Mouse (Mus musculus) lung, embryonic 15.5 days (tissue): ENCODE data around the gene Rpl10-ps3. TPM values are rescaled to one million over a fixed set of nuclear protein-coding genes. Genes with fewer than 3 reads are reported as not detected.

Source experiments
- ATAC-seq: fragments of 200-750 bp; cut with Nextera tagmentation; 2 replicates; pipeline ENCODE4 v1.8.0; 2017; ENCODE audit warnings: moderate number of reproducible peaks, borderline replicate concordance; ENCODE audit not compliant: low FRiP score, low TSS enrichment; ENCODE audit errors: extremely low read depth
- H3K27ac ChIP-seq: fragments of 300-500 bp; sonication (generic); 2 replicates; pipeline ENCODE4 v1.5.1; 2015; ENCODE audit warnings: moderate library complexity, mild to moderate bottlenecking, inconsistent platforms
- H3K27me3 ChIP-seq: fragments of 300-500 bp; sonication (generic); 2 replicates; pipeline ENCODE4 v1.6.1; 2015; ENCODE audit warnings: inconsistent platforms
- H3K36me3 ChIP-seq: fragments of 300-500 bp; sonication (generic); 2 replicates; pipeline ENCODE4 v1.6.1; 2015; ENCODE audit warnings: inconsistent platforms
- H3K4me1 ChIP-seq: fragments of 300-500 bp; sonication (generic); 2 replicates; pipeline ENCODE4 v1.6.1; 2015; ENCODE audit warnings: inconsistent platforms
- H3K4me2 ChIP-seq: fragments of 300-500 bp; sonication (generic); 2 replicates; pipeline ENCODE4 v1.6.1; 2015; ENCODE audit warnings: inconsistent platforms, mild to moderate bottlenecking, moderate library complexity
- H3K4me3 ChIP-seq: fragments of 300-500 bp; sonication (generic); 2 replicates; pipeline ENCODE4 v1.5.1; 2015; ENCODE audit warnings: mild to moderate bottlenecking, inconsistent platforms
- H3K9ac ChIP-seq: fragments of 300-500 bp; sonication (generic); 2 replicates; pipeline ENCODE4 v1.6.1; 2015; ENCODE audit warnings: inconsistent platforms
- H3K9me3 ChIP-seq: fragments of 300-500 bp; sonication (generic); 2 replicates; pipeline ENCODE4 v1.6.1; 2016; ENCODE audit warnings: inconsistent platforms
- WGBS: fragments of 180-500 bp; shearing (Covaris S2); methylation state at CpG from one replicate; pipeline ENCODE4 v1.1.7; 2015; 5-methylcytosine and 5-hydroxymethylcytosine counted together
- polyA plus RNA-seq: library from polyadenylated mRNA; unstranded; fragments of >200 nt; fragmentation: Nextera tagmentation; extraction: Ambion mirVana; gene quantifications from 2 replicates; pipeline ENCODE4 v1.2.1, GENCODE M21; 2015

The Rpl10-ps3 gene
- polyA plus RNA-seq = 258 and 323 TPM in 2 replicates

GRCm38 (mm10) chr9:50344868-50345267 is at the start of gene Rpl10-ps3:
Gene Rpl10-ps3 (minus strand): TSS chr9:50344968.
- Histone ChIP-seq H3K9me3 (no peaks in the 10 kb centered on the region), H3K27ac (no peak within 1 kb of the TSS), H3K9ac (no peak within 1 kb of the TSS), H3K27me3 (no peaks in the 10 kb centered on the region), H3K4me2 (no peak within 1 kb of the TSS), H3K4me1 (no peaks in the 10 kb centered on the region), H3K36me3 (no peaks in the 10 kb centered on the region), H3K4me3 (no peak within 1 kb of the TSS)
- ATAC-seq = no peak
- WGBS = 96% methylated on average over 12 of the region's 13 CpGs

DNA sequence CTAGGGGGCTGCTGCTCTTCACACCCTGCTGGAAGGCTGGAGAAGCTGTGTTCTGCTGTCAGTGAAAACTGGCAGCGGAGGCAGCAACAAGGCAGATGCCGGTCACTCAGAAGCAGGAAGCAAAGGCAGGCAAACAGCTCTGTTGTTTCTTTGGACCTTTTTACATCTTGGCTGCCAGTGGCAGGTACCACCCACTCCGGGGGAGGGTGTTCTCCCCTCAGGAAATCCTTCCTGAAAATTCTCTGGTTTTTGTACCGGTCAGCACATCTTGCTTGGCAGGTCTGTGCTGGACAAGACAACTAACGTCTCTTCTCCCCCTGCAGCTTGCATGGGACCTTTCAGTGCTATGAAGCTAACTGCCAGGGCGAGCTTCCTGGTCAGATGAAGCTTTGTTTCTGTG is 30.8 kb upstream of the Rpl10-ps3 start:
- Histone ChIP-seq H3K27me3 (no peaks in the 10 kb centered on the region), H3K4me1 (no peaks in the 10 kb centered on the region), H3K9me3 (no peaks in the 10 kb centered on the region), H3K4me3 (no peak overlapping the region), H3K4me2 (no peak overlapping the region), H3K36me3 (no peaks in the 10 kb centered on the region), H3K27ac (no peak overlapping the region), H3K9ac (no peak overlapping the region)
- ATAC-seq = no peak
- WGBS = 52% methylated on average over 6 of the region's 6 CpGs

DNA sequence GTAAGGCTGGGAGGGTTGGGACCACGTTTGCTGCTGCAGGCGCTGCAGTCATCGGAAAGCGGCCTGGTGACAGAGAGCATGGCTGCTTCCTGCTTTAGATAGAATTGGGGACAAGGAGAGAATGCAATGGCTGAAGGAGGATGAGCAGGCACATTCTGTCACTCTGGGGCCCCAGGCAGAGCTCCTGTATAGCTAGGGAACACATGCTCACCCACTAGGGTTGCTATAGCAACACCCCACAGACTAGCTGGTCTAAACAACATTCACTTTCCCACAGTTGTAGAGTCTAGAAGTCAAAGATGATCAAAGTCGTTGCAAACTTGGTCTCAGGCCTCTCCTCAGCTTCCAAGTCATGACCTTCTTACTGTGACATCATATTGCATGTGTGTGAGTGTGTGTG is 29.9 kb upstream of the Rpl10-ps3 start:
- Histone ChIP-seq H3K4me3 (no peak overlapping the region), H3K4me1 (no peaks in the 10 kb centered on the region), H3K27ac (no peak overlapping the region), H3K36me3 (no peaks in the 10 kb centered on the region), H3K4me2 (no peak overlapping the region), H3K9ac (no peak overlapping the region), H3K27me3 (no peaks in the 10 kb centered on the region), H3K9me3 (no peaks in the 10 kb centered on the region)
- ATAC-seq = no peak
- WGBS = 67% methylated on average over 5 of the region's 5 CpGs

- H3K4me2 ChIP-seq = no peak overlapping the region
- no peaks in the 10 kb centered on the region for H3K36me3 ChIP-seq
- no peaks in the 10 kb centered on the region for H3K27me3 ChIP-seq
- no peak overlapping the region for H3K27ac ChIP-seq
- no peak overlapping the region for H3K9ac ChIP-seq
- 0 out of 2 replicates have a peak, but pooled peaks cover 8% of the 10 kb centered on the region for H3K4me1 ChIP-seq
- no peaks in the 10 kb centered on the region for H3K9me3 ChIP-seq
- H3K4me3 ChIP-seq = no peak overlapping the region
- 54% methylated on average over 8 of the region's 8 CpGs for WGBS
- no peak for ATAC-seq
Measured at GRCm38 (mm10) chr9:50368551-50369297, 24.0 kb upstream of the Rpl10-ps3 start.

- no peak overlapping the region for H3K27ac ChIP-seq
Measured at GRCm38 (mm10) chr9:50365059-50365780, 20.5 kb upstream of the Rpl10-ps3 start.

GRCm38 (mm10) chr9:50363962-50364361 is 19.2 kb upstream of the Rpl10-ps3 start:
- 42% methylated on average over 2 of the region's 2 CpGs for WGBS
- no peaks in the 10 kb centered on the region for H3K36me3 ChIP-seq
- no peak for ATAC-seq
- H3K27ac ChIP-seq = no peak overlapping the region
- no peaks in the 10 kb centered on the region for H3K9me3 ChIP-seq
- H3K4me1 ChIP-seq = 0 out of 2 replicates have a peak, but pooled peaks cover 8% of the 10 kb centered on the region
- H3K27me3 ChIP-seq = no peaks in the 10 kb centered on the region
- H3K9ac ChIP-seq = no peak overlapping the region
- no peak overlapping the region for H3K4me3 ChIP-seq
- no peak overlapping the region for H3K4me2 ChIP-seq

More at GRCm38 (mm10) chr9:50365059-50365780, 20.5 kb upstream of the Rpl10-ps3 start:
- Histone ChIP-seq H3K4me2 (no peak overlapping the region), H3K4me3 (no peak overlapping the region), H3K9ac (no peak overlapping the region), H3K4me1 (0 out of 2 replicates have a peak, but pooled peaks cover 8% of the 10 kb centered on the region), H3K36me3 (no peaks in the 10 kb centered on the region), H3K27me3 (no peaks in the 10 kb centered on the region), H3K9me3 (no peaks in the 10 kb centered on the region)
- no peak for ATAC-seq
- 49% methylated on average over 11 of the region's 11 CpGs for WGBS

DNA sequence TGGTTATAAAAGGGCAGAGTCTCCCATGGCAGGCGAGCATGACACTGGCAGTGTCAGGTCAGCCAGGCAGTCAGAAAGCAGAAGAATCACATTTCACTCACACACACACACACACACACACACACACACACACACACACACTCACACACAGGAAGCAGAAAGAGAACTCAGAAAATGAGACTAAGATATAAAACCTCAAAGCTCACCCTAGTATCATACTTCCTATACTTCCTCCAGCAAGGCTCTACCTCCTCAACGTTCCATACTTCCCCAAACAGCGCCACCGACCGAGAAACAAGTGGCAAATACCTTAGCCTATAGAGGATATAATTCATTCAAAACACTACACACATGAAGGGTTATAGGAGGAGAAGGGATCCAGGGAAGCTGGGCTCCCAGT is 18.5 kb upstream of the Rpl10-ps3 start:
- Histone ChIP-seq H3K27me3 (no peaks in the 10 kb centered on the region), H3K4me2 (no peak overlapping the region), H3K9ac (no peak overlapping the region), H3K36me3 (no peaks in the 10 kb centered on the region), H3K4me3 (no peak overlapping the region), H3K27ac (no peak overlapping the region), H3K9me3 (no peaks in the 10 kb centered on the region), H3K4me1 (0 out of 2 replicates have a peak, but pooled peaks cover 3% of the 10 kb centered on the region)
- 62% methylated on average over 5 of the region's 5 CpGs for WGBS
- ATAC-seq = no peak

- WGBS = 47% methylated on average over 3 of the region's 3 CpGs
- Histone ChIP-seq H3K27ac (no peak overlapping the region), H3K4me2 (no peak overlapping the region), H3K27me3 (no peaks in the 10 kb centered on the region), H3K9ac (no peak overlapping the region), H3K9me3 (no peaks in the 10 kb centered on the region), H3K4me3 (no peak overlapping the region), H3K36me3 (no peaks in the 10 kb centered on the region), H3K4me1 (0 out of 2 replicates have a peak, but pooled peaks cover 3% of the 10 kb centered on the region)
- ATAC-seq = no peak
Measured at GRCm38 (mm10) chr9:50362556-50362955, 17.8 kb upstream of the Rpl10-ps3 start.

GRCm38 (mm10) chr9:50360370-50360769 is 15.6 kb upstream of the Rpl10-ps3 start:
- WGBS = 53% methylated on average over 3 of the region's 3 CpGs
- H3K4me1 ChIP-seq = 0 out of 2 replicates have a peak, but pooled peaks cover 1% of the 10 kb centered on the region
- H3K4me3 ChIP-seq = no peak overlapping the region
- no peaks in the 10 kb centered on the region for H3K36me3 ChIP-seq
- no peak overlapping the region for H3K27ac ChIP-seq
- no peaks in the 10 kb centered on the region for H3K27me3 ChIP-seq
- H3K9ac ChIP-seq = no peak overlapping the region
- H3K9me3 ChIP-seq = no peaks in the 10 kb centered on the region
- ATAC-seq = no peak
- no peak overlapping the region for H3K4me2 ChIP-seq

GRCm38 (mm10) chr9:50357331-50357730 is 12.6 kb upstream of the Rpl10-ps3 start:
- 65% methylated on average over 3 of the region's 3 CpGs for WGBS
- H3K4me1 ChIP-seq = no peaks in the 10 kb centered on the region
- ATAC-seq = no peak
- no peak overlapping the region for H3K4me3 ChIP-seq
- no peak overlapping the region for H3K27ac ChIP-seq
- no peak overlapping the region for H3K4me2 ChIP-seq
- no peaks in the 10 kb centered on the region for H3K27me3 ChIP-seq
- no peaks in the 10 kb centered on the region for H3K36me3 ChIP-seq
- no peaks in the 10 kb centered on the region for H3K9me3 ChIP-seq
- no peak overlapping the region for H3K9ac ChIP-seq

- no peak for ATAC-seq
- H3K9ac ChIP-seq = no peak overlapping the region
- no peak overlapping the region for H3K27ac ChIP-seq
- H3K4me1 ChIP-seq = no peaks in the 10 kb centered on the region
- H3K9me3 ChIP-seq = no peaks in the 10 kb centered on the region
- WGBS = 34% methylated on average over 4 of the region's 4 CpGs
- H3K4me3 ChIP-seq = no peak overlapping the region
- H3K36me3 ChIP-seq = no peaks in the 10 kb centered on the region
- H3K4me2 ChIP-seq = no peak overlapping the region
- no peaks in the 10 kb centered on the region for H3K27me3 ChIP-seq
Measured at GRCm38 (mm10) chr9:50351746-50352145, 7.0 kb upstream of the Rpl10-ps3 start.

GRCm38 (mm10) chr9:50350571-50350970 is 5.8 kb upstream of the Rpl10-ps3 start:
- WGBS = 63% methylated on average over 1 of the region's 1 CpGs
- no peak overlapping the region for H3K27ac ChIP-seq
- H3K9ac ChIP-seq = no peak overlapping the region
- ATAC-seq = no peak
- H3K27me3 ChIP-seq = no peaks in the 10 kb centered on the region
- H3K4me3 ChIP-seq = no peak overlapping the region
- no peak overlapping the region for H3K4me2 ChIP-seq
- no peaks in the 10 kb centered on the region for H3K36me3 ChIP-seq
- no peaks in the 10 kb centered on the region for H3K9me3 ChIP-seq
- H3K4me1 ChIP-seq = no peaks in the 10 kb centered on the region
